ENCODE assay signal across 13 mouse cellular contexts in the genomic region with DNA sequence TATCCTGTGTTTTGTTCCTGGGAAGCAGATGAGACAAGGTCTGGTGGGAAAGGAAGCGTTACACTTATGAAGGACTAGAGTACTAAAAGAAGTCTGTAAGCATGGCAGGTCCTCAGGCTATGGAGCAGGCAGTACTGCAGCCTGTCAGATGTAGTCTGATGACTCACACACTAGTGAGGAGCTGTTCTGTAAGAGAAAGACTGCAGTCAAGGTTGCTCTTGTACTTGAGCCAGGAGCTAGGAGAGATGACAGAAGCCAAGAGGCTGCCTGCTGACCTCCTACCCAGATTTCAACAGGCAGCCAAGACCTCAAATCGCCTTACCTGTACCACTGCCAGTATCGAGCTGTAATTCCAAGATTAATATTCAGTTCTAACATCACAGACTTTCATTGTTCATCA.
DNase-seq lines count a peak whose midpoint lies in the region; ATAC-seq and TF ChIP-seq lines count a peak whose summit lies in the region.
"Had no signal": no experiment of that assay in that cellular context is flagged by ENCODE, and none has a peak within 500 bp of the region (broad histone marks: within the 10 kb centered on the region; RNA-seq: fewer than 3 reads in every experiment).

No protein-coding gene starts in this region.

- H3K9me3 ChIP-seq in forebrain, embryonic 11.5 days (ENCODE audit: control insufficient read depth, low read length) = no peaks in the 10 kb centered on the region
- no peaks in the 10 kb centered on the region for H3K9me3 ChIP-seq in forebrain, embryonic 10.5 days
- no peaks in the 10 kb centered on the region for H3K9me3 ChIP-seq in midbrain, embryonic 16.5 days (replicated peaks; ENCODE audit: control insufficient read depth, low read length, poor library complexity, severe bottlenecking)
- H3K9me3 ChIP-seq in midbrain, embryonic 10.5 days (replicated peaks) = no peaks in the 10 kb centered on the region
- no peaks in the 10 kb centered on the region for H3K9me3 ChIP-seq in forebrain, postnatal 0 days (ENCODE audit: low read length)
- H3K9me3 ChIP-seq: embryonic facial prominence, embryonic 12.5 days; heart, embryonic 15.5 days had no signal

- WGBS in forebrain, embryonic 11.5 days = 82% methylated on average over 3 of the region's 3 CpGs
- 80% methylated on average over 3 of the region's 3 CpGs for WGBS in forebrain, embryonic 10.5 days
- 60% methylated on average over 3 of the region's 3 CpGs for WGBS in midbrain, embryonic 16.5 days
- WGBS in midbrain, embryonic 10.5 days = 82% methylated on average over 3 of the region's 3 CpGs
- 47% methylated on average over 3 of the region's 3 CpGs for WGBS in forebrain, postnatal 0 days

- H3K27me3 ChIP-seq in forebrain, embryonic 11.5 days (ENCODE audit: control insufficient read depth, insufficient read depth, low read length) = no peaks in the 10 kb centered on the region
- H3K27me3 ChIP-seq in forebrain, embryonic 10.5 days (ENCODE audit: poor library complexity, severe bottlenecking) = no peaks in the 10 kb centered on the region
- no peaks in the 10 kb centered on the region for H3K27me3 ChIP-seq in midbrain, embryonic 16.5 days (ENCODE audit: control insufficient read depth, insufficient read depth, low read depth, low read length)
- H3K27me3 ChIP-seq in midbrain, embryonic 10.5 days (ENCODE audit: low read depth, poor library complexity, severe bottlenecking) = no peaks in the 10 kb centered on the region
- no peaks in the 10 kb centered on the region for H3K27me3 ChIP-seq in forebrain, postnatal 0 days (ENCODE audit: insufficient read depth, low read length)
- H3K27me3 ChIP-seq: embryonic facial prominence, embryonic 12.5 days; heart, embryonic 15.5 days had no signal

- no peak for TF ChIP-seq CTCF in forebrain, postnatal 0 days (IDR thresholded peaks at IDR 0.05; ENCODE audit: low read depth)

- H3K9ac ChIP-seq in forebrain, embryonic 11.5 days (ENCODE audit: low read length) = no peak overlapping the region
- H3K9ac ChIP-seq in midbrain, embryonic 16.5 days (ENCODE audit: low read depth, low read length) = no peak overlapping the region
- H3K9ac ChIP-seq in forebrain, postnatal 0 days = no peak overlapping the region
- H3K9ac ChIP-seq: embryonic facial prominence, embryonic 12.5 days; heart, embryonic 15.5 days had no signal

- ATAC-seq in forebrain, embryonic 11.5 days (replicated peaks; ENCODE audit: low FRiP score) = 0 out of 2 replicates have a peak, but pooled peaks have one; percentile 42
- ATAC-seq in midbrain, embryonic 16.5 days = peak; percentile 66; the same call in 1 of the 2 replicates
- ATAC-seq in forebrain, postnatal 0 days = peak; percentile 76
- no peak for ATAC-seq in inflammation-experienced regulatory T-cells, adult 6 months
- ATAC-seq: intestine, postnatal 0 days had no signal

- no peaks in the 10 kb centered on the region for H3K36me3 ChIP-seq in forebrain, embryonic 11.5 days (ENCODE audit: control insufficient read depth, insufficient read depth, low read length)
- H3K36me3 ChIP-seq in forebrain, embryonic 10.5 days (replicated peaks) = no peaks in the 10 kb centered on the region
- no peaks in the 10 kb centered on the region for H3K36me3 ChIP-seq in midbrain, embryonic 16.5 days (ENCODE audit: control insufficient read depth, insufficient read depth, low read length)
- H3K36me3 ChIP-seq in midbrain, embryonic 10.5 days = no peaks in the 10 kb centered on the region
- no peaks in the 10 kb centered on the region for H3K36me3 ChIP-seq in forebrain, postnatal 0 days (ENCODE audit: insufficient read depth)
- H3K36me3 ChIP-seq: embryonic facial prominence, embryonic 12.5 days; heart, embryonic 15.5 days had no signal

- no peak overlapping the region for H3K27ac ChIP-seq in forebrain, embryonic 11.5 days (ENCODE audit: low read depth, low read length)
- H3K27ac ChIP-seq in forebrain, embryonic 10.5 days = no peak overlapping the region
- no peak overlapping the region for H3K27ac ChIP-seq in midbrain, embryonic 16.5 days (ENCODE audit: low read length)
- H3K27ac ChIP-seq in midbrain, embryonic 10.5 days (replicated peaks) = no peak overlapping the region
- H3K27ac ChIP-seq in forebrain, postnatal 0 days (ENCODE audit: low read depth, low read length) = no peak overlapping the region
- H3K27ac ChIP-seq: embryonic facial prominence, embryonic 12.5 days; heart, embryonic 15.5 days had no signal

- H3K4me3 ChIP-seq in forebrain, embryonic 11.5 days (ENCODE audit: low read depth, low read length) = no peak overlapping the region
- H3K4me3 ChIP-seq in forebrain, embryonic 10.5 days = no peak overlapping the region
- no peak overlapping the region for H3K4me3 ChIP-seq in midbrain, embryonic 16.5 days (ENCODE audit: low read depth, low read length)
- H3K4me3 ChIP-seq in midbrain, embryonic 10.5 days = no peak overlapping the region
- no peak overlapping the region for H3K4me3 ChIP-seq in forebrain, postnatal 0 days (ENCODE audit: low read depth, low read length)
- H3K4me3 ChIP-seq: embryonic facial prominence, embryonic 12.5 days; heart, embryonic 15.5 days had no signal

- DNase-seq in forebrain, embryonic 11.5 days (ENCODE audit: low spot score) = no peak
- DNase-seq in forebrain, embryonic 10.5 days (ENCODE audit: extremely low spot score, low spot score) = no peak
- no peak for DNase-seq in midbrain, embryonic 10.5 days (ENCODE audit: low spot score)
- peak; percentile 32 for DNase-seq in cerebellum, adult 8-10 months
- DNase-seq in forebrain, postnatal 0 days = peak; percentile 33
- DNase-seq in right cerebral cortex, postnatal 25 days = no peak
- DNase-seq: lung, postnatal 10 days; thymus, postnatal 25 days had no signal

- no peak overlapping the region for H3K4me2 ChIP-seq in forebrain, embryonic 11.5 days (ENCODE audit: low read depth, low read length, severe bottlenecking)
- no peak overlapping the region for H3K4me2 ChIP-seq in midbrain, embryonic 16.5 days (ENCODE audit: low read length)
- H3K4me2 ChIP-seq in forebrain, postnatal 0 days (ENCODE audit: low read depth) = no peak overlapping the region
- H3K4me2 ChIP-seq: embryonic facial prominence, embryonic 12.5 days; heart, embryonic 15.5 days had no signal

- no peaks in the 10 kb centered on the region for H3K4me1 ChIP-seq in forebrain, embryonic 11.5 days (replicated peaks; ENCODE audit: control insufficient read depth, insufficient read depth, low read length)
- no peaks in the 10 kb centered on the region; the same call in 1 of the 2 replicates for H3K4me1 ChIP-seq in forebrain, embryonic 10.5 days
- peaks cover 3% of the 10 kb centered on the region; the same call in 1 of the 2 replicates for H3K4me1 ChIP-seq in midbrain, embryonic 16.5 days (ENCODE audit: control insufficient read depth, insufficient read depth, low read length)
- H3K4me1 ChIP-seq in midbrain, embryonic 10.5 days = no peaks in the 10 kb centered on the region
- peaks cover 4% of the 10 kb centered on the region; the same call in 1 of the 2 replicates for H3K4me1 ChIP-seq in forebrain, postnatal 0 days (ENCODE audit: insufficient read depth)
- H3K4me1 ChIP-seq: embryonic facial prominence, embryonic 12.5 days; heart, embryonic 15.5 days had no signal

Comparison
In these comparisons a context has a peak if more than half of its experiments do, and no peak if none do; other contexts are left out.
1. DNase-seq: peak in cerebellum, adult 8-10 months (single experiment) and forebrain, postnatal 0 days (single experiment); none in forebrain, embryonic 11.5 days (single experiment), forebrain, embryonic 10.5 days (single experiment), midbrain, embryonic 10.5 days (single experiment) and right cerebral cortex, postnatal 25 days (single experiment).